Mouse (Mus musculus) midbrain, postnatal 0 days (tissue): Measurements from ENCODE around the gene Tgfb2. TPM values are rescaled to one million over a fixed set of nuclear protein-coding genes. Genes with fewer than 3 reads are reported as not detected.

ENCODE experiments used
- ATAC-seq: fragments of 200-750 bp; cut with Nextera tagmentation; 2 replicates; pipeline ENCODE4 v1.8.0; 2017; ENCODE audit warnings: moderate number of reproducible peaks, mild to moderate bottlenecking, moderate TSS enrichment, moderate library complexity; ENCODE audit not compliant: low FRiP score
- DNase-seq: peaks from one replicate; pipeline ENCODE4 v3.0.0-alpha.2; 2015; ENCODE audit warnings: low spot score
- H3K27ac ChIP-seq: fragments of 300-500 bp; sonication (generic); 2 replicates; pipeline ENCODE4 v1.5.1; 2014; ENCODE audit warnings: low read depth, mild to moderate bottlenecking, low read length, mixed read lengths
- H3K27me3 ChIP-seq: fragments of 300-500 bp; sonication (generic); 2 replicates; pipeline ENCODE4 v1.6.1; 2014; ENCODE audit warnings: low read length, control low read depth, mixed read lengths; ENCODE audit not compliant: insufficient read depth
- H3K36me3 ChIP-seq: fragments of 300-500 bp; sonication (generic); 2 replicates; pipeline ENCODE4 v1.6.1; 2014; ENCODE audit warnings: low read length, control low read depth, mixed read lengths; ENCODE audit not compliant: insufficient read depth
- H3K4me1 ChIP-seq: fragments of 300-500 bp; sonication (generic); 2 replicates; pipeline ENCODE4 v1.6.1; 2014; ENCODE audit warnings: mild to moderate bottlenecking, control low read depth, antibody characterized with exemption, low read length, mixed read lengths; ENCODE audit not compliant: insufficient read depth
- H3K4me2 ChIP-seq: fragments of 300-500 bp; sonication (generic); 2 replicates; pipeline ENCODE4 v1.6.1; 2014; ENCODE audit warnings: low read depth, mild to moderate bottlenecking, low read length, mixed read lengths; ENCODE audit not compliant: poor library complexity, severe bottlenecking
- H3K4me3 ChIP-seq: fragments of 300-500 bp; sonication (generic); 2 replicates; pipeline ENCODE4 v1.5.1; 2014; ENCODE audit warnings: low read depth, mild to moderate bottlenecking, low read length, moderate library complexity
- H3K9ac ChIP-seq: fragments of 300-500 bp; sonication (generic); replicated peaks from 2 replicates; pipeline ENCODE4 v1.6.1; 2014; ENCODE audit warnings: mild to moderate bottlenecking, low read length, moderate library complexity, mixed read lengths; ENCODE audit not compliant: poor library complexity, severe bottlenecking
- H3K9me3 ChIP-seq: fragments of 300-500 bp; sonication (generic); 2 replicates; pipeline ENCODE4 v1.6.1; 2016; ENCODE audit warnings: low read length, control low read depth
- CTCF ChIP-seq: IDR thresholded peaks from 2 replicates; pipeline ENCODE4 v1.5.1; 2016; ENCODE audit warnings: antibody characterized with exemption, mild to moderate bottlenecking
- WGBS: fragments of 180-500 bp; shearing (Covaris S2); extraction: QIAGEN DNeasy Blood & Tissue Kit; methylation state at CpG from one replicate; pipeline ENCODE4 v1.1.7; 2014; 5-methylcytosine and 5-hydroxymethylcytosine counted together
- polyA plus RNA-seq: library from polyadenylated mRNA; unstranded; fragments of >200 nt; fragmentation: Nextera tagmentation; extraction: Ambion mirVana; gene quantifications from 2 replicates; pipeline ENCODE4 v1.2.1, GENCODE M21; 2015
- total RNA-seq: library from RNA; depleted of rRNA; stranded (reverse); fragments of >200 nt; gene quantifications from 2 replicates; pipeline ENCODE4 v1.2.3, GENCODE M21; 2014; rRNA removed

Gene Tgfb2
- total RNA-seq (14.8 and 19.8 TPM in 2 replicates), polyA plus RNA-seq (20.1 and 22.9 TPM in 2 replicates)

GRCm38 (mm10) chr1:186705915-186706248 is at the start of gene Tgfb2:
TSS of gene Tgfb2 (minus strand) at chr1:186705989.
- Histone ChIP-seq H3K4me1 (peaks cover 9% of the 10 kb centered on the region), H3K4me3 (peak within 1 kb of the TSS; percentile 68), H3K27ac (peak within 1 kb of the TSS; percentile 2; the same call in 1 of the 2 replicates), H3K36me3 (no peaks in the 10 kb centered on the region), H3K9ac (peak within 1 kb of the TSS; percentile 54), H3K4me2 (peak within 1 kb of the TSS; percentile 76), H3K9me3 (no peaks in the 10 kb centered on the region), H3K27me3 (no peaks in the 10 kb centered on the region)
- WGBS, result under 1% methylated on average over 12 of the region's 12 CpGs
- DNase-seq (peak; percentile 56), ATAC-seq (peak; percentile 55)
- TF ChIP-seq CTCF, result no peak

GRCm38 (mm10) chr1:186749675-186750283 is 44.0 kb upstream of the Tgfb2 start:
- peak overlapping the region; percentile 71 for H3K4me3 ChIP-seq
- ATAC-seq, result peak; percentile 33; the same call in 1 of the 2 replicates
- no peaks in the 10 kb centered on the region for H3K36me3 ChIP-seq
- WGBS, result 34% methylated on average over 10 of the region's 10 CpGs
- H3K9me3 ChIP-seq, result no peaks in the 10 kb centered on the region
- peaks cover 9% of the 10 kb centered on the region; the same call in 1 of the 2 replicates for H3K4me1 ChIP-seq
- no peak for TF ChIP-seq CTCF
- no peaks in the 10 kb centered on the region for H3K27me3 ChIP-seq
- DNase-seq, result no peak
- peak overlapping the region; percentile 79 for H3K27ac ChIP-seq
- H3K4me2 ChIP-seq, result peak overlapping the region; percentile 59
- H3K9ac ChIP-seq, result peak overlapping the region; percentile 72

GRCm38 (mm10) chr1:186748724-186749653 is 43.2 kb upstream of the Tgfb2 start, which contains the start of gene Rrp15:
TSS of gene Rrp15 (minus strand) at chr1:186749358.
- WGBS, result under 1% methylated on average over 46 of the region's 46 CpGs
- Histone ChIP-seq H3K27me3 (no peaks in the 10 kb centered on the region), H3K4me1 (peaks cover 9% of the 10 kb centered on the region; the same call in 1 of the 2 replicates), H3K36me3 (no peaks in the 10 kb centered on the region), H3K4me2 (peak within 1 kb of the TSS; percentile 85), H3K4me3 (peak within 1 kb of the TSS; percentile 71), H3K9me3 (no peaks in the 10 kb centered on the region), H3K9ac (peak within 1 kb of the TSS; percentile 72), H3K27ac (peak within 1 kb of the TSS; percentile 79)
- no peak for TF ChIP-seq CTCF
- ATAC-seq (peak; percentile 93), DNase-seq (peak; percentile 93)

- H3K9me3 ChIP-seq, result no peaks in the 10 kb centered on the region
- no peak for DNase-seq
- no peak for TF ChIP-seq CTCF
- H3K4me1 ChIP-seq, result no peaks in the 10 kb centered on the region
- no peaks in the 10 kb centered on the region for H3K27me3 ChIP-seq
- peaks cover 34% of the 10 kb centered on the region for H3K36me3 ChIP-seq
- no peak overlapping the region for H3K4me3 ChIP-seq
- ATAC-seq, result no peak
- WGBS, result 89% methylated on average over 7 of the region's 7 CpGs
- no peak overlapping the region for H3K27ac ChIP-seq
- no peak overlapping the region for H3K4me2 ChIP-seq
- no peak overlapping the region for H3K9ac ChIP-seq
Measured at GRCm38 (mm10) chr1:186739828-186740227, 34.0 kb upstream of the Tgfb2 start.

- WGBS, result 96% methylated on average over 5 of the region's 5 CpGs
- no peak overlapping the region for H3K4me3 ChIP-seq
- H3K27ac ChIP-seq, result no peak overlapping the region
- TF ChIP-seq CTCF, result no peak
- H3K36me3 ChIP-seq, result peaks cover 35% of the 10 kb centered on the region
- H3K4me2 ChIP-seq, result no peak overlapping the region
- H3K4me1 ChIP-seq, result no peaks in the 10 kb centered on the region
- no peaks in the 10 kb centered on the region for H3K27me3 ChIP-seq
- H3K9ac ChIP-seq, result no peak overlapping the region
- DNase-seq, result no peak
- ATAC-seq, result no peak
- no peaks in the 10 kb centered on the region for H3K9me3 ChIP-seq
Measured at GRCm38 (mm10) chr1:186735537-186735936, 29.7 kb upstream of the Tgfb2 start.
